Mouse (Mus musculus): Measurements from ENCODE around the gene Zbtb7b.
A peak's percentile ranks its signal among the peaks of the same experiment; 100 is the strongest.

Gene Zbtb7b

DNA sequence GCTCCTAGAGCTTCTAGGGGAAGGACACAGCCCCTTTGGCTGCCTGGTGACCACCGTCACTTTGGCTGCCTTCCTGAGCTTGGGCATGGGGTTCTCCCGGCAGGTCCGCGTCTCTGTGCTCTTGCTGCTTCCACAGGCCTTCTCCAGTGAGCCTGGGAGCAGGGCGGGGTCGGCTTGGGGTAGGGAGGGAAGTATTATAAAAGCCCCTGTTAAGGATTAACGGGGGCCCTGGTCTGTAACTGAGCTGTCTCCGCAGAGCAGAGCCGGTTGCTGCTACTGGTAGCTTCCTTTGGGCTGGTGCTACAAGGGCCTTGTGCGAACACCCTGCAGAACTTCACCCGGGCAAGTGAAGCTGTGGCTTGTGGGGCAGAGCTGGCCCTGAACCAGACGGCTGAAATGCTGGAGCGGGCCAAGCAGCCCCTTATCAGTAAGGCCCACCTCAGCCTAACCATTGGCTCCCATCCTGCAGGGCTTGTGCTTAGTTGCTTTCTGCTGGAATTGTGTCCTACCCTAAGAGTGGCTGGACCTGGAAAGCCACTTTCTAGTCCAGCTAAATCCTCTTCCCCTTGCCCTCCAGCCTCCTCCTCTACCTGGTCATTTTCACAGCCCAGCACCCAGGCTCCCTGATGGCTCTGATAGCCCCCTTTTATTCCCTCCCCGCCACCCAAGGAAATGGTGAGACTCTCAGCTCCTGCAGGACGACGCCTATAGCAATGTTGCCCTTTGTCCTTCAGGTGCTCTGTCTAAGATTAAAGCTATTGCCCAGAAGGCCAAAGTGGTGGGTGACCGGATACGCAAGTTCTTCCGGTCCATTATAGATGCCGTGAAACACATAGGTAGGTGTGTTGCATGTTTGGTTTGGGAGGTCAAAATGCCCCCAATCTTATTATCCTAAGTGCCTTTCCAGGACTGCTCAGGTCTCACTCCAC, 28.8 kb downstream of the Zbtb7b start:
- no peak for DNase-seq (ENCODE audit: low spot score in 2 of 2)

- no peak for DNase-seq (ENCODE audit: low spot score in 2 of 2)
These were observed 29.5 kb downstream of the Zbtb7b start, which contains the start of gene Dcst1 for GRCm38 (mm10) chr3:89365153-89365485. Gene Dcst1, minus strand, starts transcription at chr3:89365253.

- no peak for DNase-seq (ENCODE audit: low spot score in 2 of 2)
These were observed 29.9 kb downstream of the Zbtb7b start for GRCm38 (mm10) chr3:89364631-89365030.

DNA sequence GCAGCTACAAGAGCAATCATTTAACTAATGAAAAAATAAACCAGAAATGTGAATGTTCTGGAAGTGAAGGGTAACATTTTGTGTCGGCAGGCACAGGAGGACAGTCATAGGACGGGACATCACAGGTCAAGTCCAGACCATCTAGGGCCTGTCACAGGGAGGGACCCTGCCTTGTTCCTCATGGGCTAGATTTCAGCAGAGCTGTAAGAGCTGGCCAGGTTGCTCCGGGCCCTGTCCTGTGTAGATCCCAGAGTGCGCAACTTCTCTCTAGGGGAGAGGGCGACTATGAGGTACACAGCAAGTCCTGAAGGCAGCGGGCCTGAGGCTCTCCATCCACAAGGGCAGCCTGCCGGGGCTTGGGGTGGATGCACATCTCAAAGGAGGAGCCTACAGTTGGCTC, 32.9 kb downstream of the Zbtb7b start, which contains the start of gene Dcst2:
TSS of gene Dcst2 (plus strand) at position 301 of the 400 bp plus-strand sequence.
- DNase-seq (ENCODE audit: low spot score in 2 of 2), result no peak

DNA sequence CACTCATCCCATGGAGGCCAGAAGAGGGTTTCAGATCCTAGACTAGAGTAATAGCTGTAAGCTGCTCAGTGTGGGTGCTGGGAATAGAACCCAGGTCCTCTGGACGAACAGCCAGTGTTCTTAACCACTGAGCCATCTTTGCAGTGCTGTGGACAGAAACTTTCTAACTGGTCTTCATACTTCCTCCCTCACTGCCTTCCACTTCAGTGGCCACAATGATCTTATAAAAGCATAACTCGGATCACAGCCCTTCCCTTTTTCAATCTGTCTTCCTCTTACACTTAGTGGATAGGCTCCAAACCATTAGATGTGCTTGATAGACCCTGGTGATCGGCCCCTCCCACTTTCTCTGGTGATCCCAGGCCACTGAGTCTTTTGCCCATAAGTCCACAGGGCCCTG, 34.3 kb downstream of the Zbtb7b start:
- DNase-seq (ENCODE audit: low spot score in 2 of 2), result no peak

- DNase-seq (ENCODE audit: low spot score in 2 of 2), result no peak
These were observed 34.9 kb downstream of the Zbtb7b start for GRCm38 (mm10) chr3:89359630-89360029.

DNA sequence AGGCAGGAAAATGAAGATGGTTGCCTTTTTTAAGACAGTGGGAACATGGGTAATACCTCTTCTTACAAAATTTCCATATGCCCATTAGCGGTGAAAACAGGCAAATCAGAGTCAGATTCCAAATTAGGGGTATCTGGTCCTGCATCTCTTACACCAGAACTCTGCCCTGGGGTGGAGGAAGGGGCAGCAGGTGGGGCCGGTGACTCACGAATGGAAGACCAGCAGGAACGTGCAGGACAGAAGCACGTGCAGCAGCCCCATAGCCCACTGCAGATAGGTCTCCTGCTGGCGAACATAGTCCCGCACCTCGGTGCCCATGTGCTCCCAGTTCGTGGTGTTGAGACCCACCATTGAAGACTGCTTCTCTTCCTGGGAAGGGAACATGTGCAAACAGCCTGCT, 38.5 kb downstream of the Zbtb7b start:
- no peak for DNase-seq (ENCODE audit: low spot score in 2 of 2)

- no peak for DNase-seq (ENCODE audit: low spot score in 2 of 2)
These were observed 39.1 kb downstream of the Zbtb7b start for GRCm38 (mm10) chr3:89355512-89355902.

DNA sequence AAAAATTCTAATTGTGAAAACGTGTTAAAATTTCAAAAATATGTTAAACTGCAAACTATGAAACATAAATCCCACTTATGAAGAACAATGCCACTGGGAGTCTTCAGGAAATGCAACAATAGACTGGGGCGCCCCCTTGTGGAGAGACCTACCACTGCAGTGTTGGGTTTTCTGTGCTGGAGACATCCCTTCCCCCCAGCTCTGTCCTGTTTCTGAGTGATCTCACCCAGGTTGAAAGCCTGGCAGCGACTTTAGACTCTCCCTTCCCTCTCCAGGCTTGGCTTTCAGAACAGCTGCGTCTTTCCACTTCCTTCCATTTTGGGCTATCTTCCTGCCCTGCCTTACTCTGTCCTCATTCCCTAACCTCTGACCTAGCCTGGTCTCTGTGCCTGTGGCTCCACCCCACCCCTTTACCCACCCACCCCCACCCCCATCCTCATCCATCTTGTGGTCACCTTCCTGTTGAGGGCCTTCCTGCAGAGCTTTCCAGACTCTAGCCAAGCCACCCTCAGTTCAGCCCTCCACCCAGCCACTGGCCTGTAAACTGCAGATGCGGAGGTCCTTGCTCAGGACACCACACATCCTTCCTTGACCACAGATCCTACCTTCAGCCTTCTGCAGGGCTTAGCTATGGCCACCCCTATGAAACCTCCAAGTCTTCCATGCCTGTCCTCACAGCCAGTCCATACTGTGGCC, 39.6 kb downstream of the Zbtb7b start:
- DNase-seq (ENCODE audit: low spot score in 2 of 2), result peak; percentile 83 to 90

DNA sequence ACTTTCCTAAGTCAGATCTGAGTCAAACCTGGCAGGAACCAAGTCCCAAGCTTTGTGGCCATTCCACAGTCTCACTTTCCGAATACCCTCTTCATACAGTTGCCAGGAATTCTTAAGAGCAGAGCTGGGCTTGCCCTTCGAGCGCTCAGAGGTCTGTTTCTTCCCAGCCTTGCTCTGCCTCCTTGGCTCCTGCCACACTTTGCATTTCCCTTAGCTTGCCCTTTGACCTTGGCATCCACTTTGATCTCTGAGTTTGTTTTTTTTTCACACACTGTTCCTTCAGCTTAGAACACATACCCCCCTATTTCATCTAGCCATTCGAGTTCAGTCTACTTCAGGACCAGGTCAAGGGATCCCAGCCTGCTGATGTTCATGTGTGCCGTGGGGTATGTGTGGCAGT, 43.3 kb downstream of the Zbtb7b start:
- no peak for DNase-seq (ENCODE audit: low spot score in 2 of 2)

- DNase-seq (ENCODE audit: low spot score in 2 of 2), result peak; percentile 91 to 92
These were observed 44.6 kb downstream of the Zbtb7b start, which contains the start of gene Adam15 for GRCm38 (mm10) chr3:89349869-89350501. Gene Adam15, minus strand, starts transcription at chr3:89349996.

- no peak for DNase-seq (ENCODE audit: low spot score in 2 of 2)
These were observed 45.4 kb downstream of the Zbtb7b start for GRCm38 (mm10) chr3:89348911-89349868.

GRCm38 (mm10) chr3:89347916-89348315, 46.7 kb downstream of the Zbtb7b start:
- no peak for DNase-seq (ENCODE audit: low spot score in 2 of 2)

- no peak for DNase-seq (ENCODE audit: low spot score in 2 of 2)
These were observed 47.6 kb downstream of the Zbtb7b start for GRCm38 (mm10) chr3:89346815-89347540.

DNA sequence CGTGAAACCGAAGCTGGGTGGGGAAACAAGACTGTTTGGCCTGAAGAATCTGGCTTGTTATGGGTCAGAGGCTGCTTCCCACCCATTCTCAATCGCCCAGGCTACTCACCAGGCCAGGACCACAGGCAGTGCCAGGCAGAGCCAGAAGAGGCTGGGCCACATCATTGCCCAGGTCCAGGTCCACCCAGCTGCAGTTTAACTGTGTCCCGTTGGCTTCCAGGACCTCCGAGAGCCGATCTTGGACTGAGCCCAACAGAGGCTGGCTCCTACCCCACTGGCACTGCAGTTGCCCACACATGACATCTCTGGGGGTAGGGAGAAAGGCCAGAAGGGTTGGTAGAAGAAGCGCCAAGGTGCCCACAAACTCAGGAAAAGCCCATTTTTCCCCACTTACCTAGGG, 51.3 kb downstream of the Zbtb7b start:
- DNase-seq (ENCODE audit: low spot score in 2 of 2), result no peak

- DNase-seq (ENCODE audit: low spot score in 2 of 2), result no peak
These were observed 52.8 kb downstream of the Zbtb7b start for GRCm38 (mm10) chr3:89341794-89342193.

DNA sequence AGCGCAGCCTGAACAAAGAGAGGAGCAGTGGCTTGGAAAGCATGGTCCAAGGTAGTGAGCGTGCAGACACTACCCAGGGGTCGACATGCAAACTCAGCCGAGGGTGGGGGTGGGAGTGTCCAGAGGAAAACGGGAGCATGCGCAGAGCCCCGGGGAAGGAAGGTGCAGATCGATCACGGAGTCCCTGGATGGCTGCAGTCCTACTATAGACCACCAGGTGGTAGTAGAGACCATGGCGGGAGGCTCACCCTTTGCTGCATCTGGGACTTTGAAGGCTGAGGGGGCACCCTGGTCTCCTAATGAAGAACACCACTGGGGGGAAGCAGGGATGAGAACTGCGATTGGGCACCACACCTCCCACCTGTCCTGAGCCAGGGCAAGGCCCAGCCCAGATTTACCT, 54.1 kb downstream of the Zbtb7b start:
- peak; percentile 70 to 76 for DNase-seq (ENCODE audit: low spot score in 2 of 2)

DNA sequence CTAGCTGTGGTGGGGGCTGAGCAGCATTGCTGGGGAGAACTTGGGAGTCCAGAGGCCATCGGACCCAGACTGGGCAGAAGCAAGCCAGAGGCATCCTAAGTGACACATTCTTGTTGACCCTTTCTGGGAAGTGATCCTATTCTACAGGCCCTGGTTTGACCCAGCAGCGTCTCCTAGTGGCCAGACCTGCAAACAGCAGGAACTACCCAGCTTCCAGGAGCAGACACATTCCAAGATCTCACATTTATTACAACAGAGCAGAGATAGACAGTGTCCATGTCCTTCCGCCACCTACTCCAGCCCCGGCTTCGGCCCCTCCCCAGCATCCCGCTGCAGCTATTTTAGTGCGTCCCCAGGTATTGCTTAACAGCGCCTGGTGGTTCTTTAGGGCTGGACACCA, 55.2 kb downstream of the Zbtb7b start:
- DNase-seq (ENCODE audit: low spot score in 2 of 2), result peak in 1 of 2 experiments; percentile 70

DNA sequence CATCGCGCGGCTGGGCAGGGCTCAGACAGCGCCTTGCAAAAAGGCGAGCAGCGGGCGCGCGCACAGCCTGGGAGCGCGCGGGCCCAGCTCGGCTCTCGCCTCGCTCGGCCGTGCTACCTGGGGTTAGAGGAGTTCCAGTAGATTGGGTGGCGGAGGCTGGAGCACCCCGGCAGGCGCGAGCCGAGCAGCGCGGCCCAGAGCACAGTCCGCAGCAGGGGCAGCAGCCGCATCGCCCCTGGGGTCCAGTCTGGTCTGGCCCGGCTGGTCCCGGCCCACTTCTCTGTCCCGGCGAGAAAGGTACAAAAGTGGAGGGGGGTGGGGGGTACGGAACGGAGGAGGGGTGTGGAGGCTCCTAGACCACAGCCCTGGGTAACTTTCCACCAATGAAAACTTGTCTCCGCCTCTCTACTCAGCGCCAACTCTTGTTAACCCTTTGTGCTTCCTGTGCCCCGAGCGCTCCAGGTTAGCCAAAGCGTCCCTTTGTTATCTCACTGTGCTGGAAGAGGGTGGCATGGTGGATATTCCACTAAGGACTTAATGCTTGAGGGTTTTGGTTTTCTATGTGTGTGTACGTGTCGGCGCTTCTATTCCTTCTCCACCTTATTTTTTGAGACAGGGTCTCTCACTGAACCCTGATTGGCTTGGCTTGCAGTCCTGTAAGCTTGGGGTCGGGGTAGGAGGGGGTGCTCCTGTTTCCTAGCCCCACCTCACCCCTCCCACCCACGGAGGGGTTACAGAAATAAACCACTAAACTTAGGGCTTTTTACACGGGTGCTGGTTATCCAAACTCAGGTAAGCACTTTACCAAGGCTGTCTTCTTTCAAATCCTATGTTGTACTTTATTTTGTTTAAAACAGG, 56.6 kb downstream of the Zbtb7b start, which contains the start of gene Efna4:
TSS of gene Efna4 (minus strand) at position 308 of the 858 bp plus-strand sequence.
- no peak for DNase-seq (ENCODE audit: low spot score in 2 of 2)

Measured in frontal cortex, postnatal 36 days (tissue).